Mouse (Mus musculus): Measurements from ENCODE around the gene Tmem270.
"Not testable (repeated sequence)": the region's sequence is repeated elsewhere in the genome, so short reads cannot be mapped to it uniquely, and the experiment has no call there.

The Tmem270 gene

GRCm38 (mm10) chr5:134906633-134907032 lies at the start of gene Tmem270:
Gene Tmem270 (minus strand): TSS chr5:134906733.
- DNase-seq: no peak

GRCm38 (mm10) chr5:134955491-134955890 lies 49.0 kb upstream of the Tmem270 start:
- no peak for DNase-seq

DNA sequence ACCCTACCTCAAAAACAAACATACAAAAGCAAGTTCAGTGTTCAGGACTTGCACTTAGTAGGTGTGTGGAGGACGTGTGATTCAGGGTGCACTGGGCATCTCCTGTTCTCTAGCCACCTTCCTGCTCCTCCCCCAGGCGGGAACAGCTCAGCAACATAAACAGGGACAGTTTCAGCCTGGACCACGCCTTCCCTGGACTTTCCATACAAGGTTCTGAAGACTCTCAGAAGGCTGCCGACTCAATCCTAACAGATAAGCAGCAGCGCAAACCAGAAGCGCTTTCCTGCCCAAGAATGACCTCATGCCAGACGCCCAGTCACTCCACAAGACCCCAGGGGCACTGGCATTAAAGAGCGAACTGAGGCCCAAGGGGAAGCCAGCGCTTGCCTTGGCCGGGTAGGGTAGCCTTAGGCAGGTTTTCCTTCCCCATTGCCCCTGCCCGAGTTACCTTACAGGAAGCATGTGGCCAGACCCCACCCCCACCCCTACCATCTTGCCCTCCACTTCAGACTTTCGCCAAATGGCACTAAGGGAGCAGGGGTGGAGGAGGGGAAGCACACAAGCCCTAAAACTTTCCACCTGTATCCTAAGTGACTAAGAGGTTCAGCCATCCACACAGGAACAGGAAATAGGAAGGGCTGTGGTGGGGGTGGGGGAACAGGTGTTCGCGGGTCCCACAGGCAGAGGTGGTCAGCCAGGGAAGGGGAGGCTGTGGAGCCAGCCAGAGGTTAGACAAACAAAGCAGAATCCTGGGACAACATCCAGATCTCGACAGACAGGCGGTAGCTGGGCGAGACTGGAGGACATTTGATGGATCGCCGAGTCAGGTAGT lies 44.7 kb upstream of the Tmem270 start:
- no peak for DNase-seq

DNA sequence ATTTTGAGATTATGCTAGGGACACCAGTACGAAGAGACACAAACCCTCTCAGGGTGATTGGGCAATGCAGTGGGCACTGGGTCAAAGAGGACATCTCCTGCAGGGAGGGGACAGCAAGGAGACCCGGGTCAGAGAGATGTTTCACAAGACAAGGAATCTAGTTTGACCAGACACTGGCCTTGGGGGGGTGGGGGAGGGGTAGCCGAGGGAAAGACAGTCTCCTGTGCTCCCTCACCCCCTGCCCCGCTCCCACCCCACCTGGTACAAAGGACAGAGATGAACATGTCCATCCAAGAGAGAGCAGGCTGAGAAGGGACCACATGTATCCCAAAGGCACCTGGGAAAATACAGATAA lies 41.5 kb upstream of the Tmem270 start:
- no peak for DNase-seq

GRCm38 (mm10) chr5:134947420-134948084 lies 41.0 kb upstream of the Tmem270 start:
- DNase-seq: no peak

DNA sequence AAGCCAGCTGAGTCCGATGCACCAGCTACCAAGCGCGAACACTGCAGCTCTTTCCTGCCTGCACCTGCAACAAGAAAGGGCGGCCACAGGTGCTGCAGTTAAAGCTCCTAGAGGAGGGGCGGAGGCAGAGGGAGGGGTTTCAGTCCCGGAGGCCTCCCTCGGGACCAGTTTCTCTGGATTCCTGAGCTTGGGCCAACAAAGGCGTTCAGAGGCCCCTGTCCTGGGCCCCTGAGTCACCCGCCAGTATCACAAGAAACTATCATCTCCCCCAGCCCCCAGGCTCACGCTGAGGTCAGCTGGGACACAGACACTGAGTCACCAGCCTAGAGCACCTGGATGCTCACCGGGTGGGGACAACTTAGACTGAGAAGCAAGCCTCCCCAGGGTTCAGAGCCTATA lies 40.3 kb upstream of the Tmem270 start, which contains the start of gene Cldn4:
Gene Cldn4, minus strand, starts transcription at position 78 of the 399 bp plus-strand sequence.
- no peak for DNase-seq

DNA sequence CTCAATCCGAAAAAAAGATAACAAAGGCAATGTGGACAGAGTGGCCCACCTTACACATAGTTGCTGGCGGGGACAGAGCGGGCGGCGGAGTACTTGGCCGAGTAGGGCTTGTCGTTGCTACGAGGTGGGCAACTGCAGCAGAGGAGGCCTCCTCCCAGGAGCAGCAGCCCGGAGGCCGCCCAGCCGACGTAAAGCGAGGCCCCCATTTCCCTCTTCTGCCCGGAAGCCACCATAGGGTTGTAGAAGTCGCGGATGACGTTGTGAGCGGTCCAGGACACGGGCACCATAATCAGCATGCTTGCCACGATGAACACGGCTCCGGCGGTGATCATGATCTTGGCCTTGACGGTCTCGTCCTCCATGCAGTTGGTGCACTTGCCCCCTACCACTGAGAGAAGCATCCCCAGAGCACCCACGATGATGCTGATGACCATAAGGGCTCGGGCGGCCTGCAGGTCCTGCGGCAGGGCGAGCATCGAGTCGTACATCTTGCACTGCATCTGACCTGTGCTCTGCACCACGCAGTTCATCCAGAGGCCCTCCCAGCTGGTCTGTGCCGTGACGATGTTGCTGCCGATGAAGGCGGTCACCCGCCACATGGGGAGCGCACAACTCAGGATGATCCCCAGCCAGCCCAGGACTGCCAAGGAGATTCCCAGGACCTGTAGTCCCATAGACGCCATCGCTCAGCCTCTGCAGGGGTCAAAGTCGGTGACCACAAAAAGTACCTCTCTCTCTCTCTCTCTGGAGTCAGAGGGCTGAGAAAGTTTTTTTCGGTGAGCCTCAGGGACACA lies 39.7 kb upstream of the Tmem270 start:
- DNase-seq: no peak

GRCm38 (mm10) chr5:134945266-134945959 lies 38.9 kb upstream of the Tmem270 start:
- no peak for DNase-seq

GRCm38 (mm10) chr5:134944179-134944578 lies 37.6 kb upstream of the Tmem270 start:
- no peak for DNase-seq

GRCm38 (mm10) chr5:134942740-134943139 lies 36.2 kb upstream of the Tmem270 start:
- no peak for DNase-seq

- DNase-seq: no peak
Observed at GRCm38 (mm10) chr5:134941472-134942209, 35.1 kb upstream of the Tmem270 start.

DNA sequence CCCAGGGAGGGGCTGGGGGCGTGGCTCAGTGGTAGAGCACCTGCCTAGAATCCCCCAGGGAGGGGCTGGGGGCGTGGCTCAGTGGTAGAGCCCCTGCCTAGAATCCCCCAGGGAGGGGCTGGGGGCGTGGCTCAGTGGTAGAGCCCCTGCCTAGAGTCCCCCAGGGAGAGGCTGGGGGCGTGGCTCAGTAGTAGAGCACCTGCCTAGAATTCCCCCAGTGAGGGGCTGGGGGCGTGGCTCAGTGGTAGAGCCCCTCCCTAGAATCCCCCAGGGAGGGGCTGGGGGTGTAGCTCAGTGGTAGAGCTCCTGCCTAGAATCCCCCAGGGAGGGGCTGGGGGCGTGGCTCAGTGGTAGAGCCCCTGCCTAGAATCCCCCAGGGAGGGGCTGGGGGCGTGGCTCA lies 33.0 kb upstream of the Tmem270 start:
- DNase-seq: not testable (repeated sequence)

DNA sequence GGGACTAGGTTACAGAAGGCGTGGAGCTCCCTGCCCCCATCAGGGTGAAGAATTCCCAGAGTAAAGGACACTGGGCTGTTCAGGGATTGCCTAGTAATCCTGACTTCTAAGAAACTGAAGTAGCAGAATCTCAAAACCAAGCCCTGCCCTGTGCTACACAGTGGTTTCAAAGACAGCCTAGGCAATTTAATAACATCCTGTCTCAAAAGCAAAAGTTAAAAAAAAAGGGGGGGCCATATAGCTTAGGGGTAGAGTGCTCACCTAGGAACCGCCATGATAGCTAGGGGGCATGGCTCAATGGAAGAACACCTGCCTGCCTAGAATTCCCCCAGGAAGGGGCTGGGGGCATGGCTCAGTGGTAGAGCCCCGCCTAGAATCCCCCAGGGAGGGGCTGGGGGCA lies 32.5 kb upstream of the Tmem270 start:
- no peak for DNase-seq

DNA sequence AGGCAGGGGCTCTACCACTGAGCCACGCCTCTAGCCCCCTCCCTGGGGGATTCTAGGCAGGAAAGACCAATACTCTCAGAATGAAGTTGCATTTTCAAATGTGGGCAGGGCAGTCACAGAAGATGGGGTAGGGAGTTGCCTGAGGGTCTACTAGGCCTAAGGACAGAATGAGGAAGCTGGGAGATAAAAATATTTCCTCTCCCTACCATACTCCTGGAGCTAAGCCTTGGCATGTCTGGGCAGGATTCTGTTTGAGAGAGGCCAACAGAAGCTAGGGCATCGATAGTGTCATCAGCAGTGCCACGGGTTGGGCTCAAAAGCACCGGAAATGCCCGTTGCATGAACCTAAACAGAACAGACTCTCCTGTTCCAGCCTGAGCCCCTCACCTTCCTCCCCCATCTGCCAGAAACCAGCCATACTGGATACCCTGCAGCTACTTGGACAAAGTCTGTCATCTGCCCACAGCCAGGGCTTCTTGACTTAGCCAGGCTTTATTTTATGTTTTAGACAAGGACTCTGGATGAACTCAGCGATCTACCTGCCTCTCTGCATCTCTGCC lies 30.2 kb upstream of the Tmem270 start:
- DNase-seq: no peak

DNA sequence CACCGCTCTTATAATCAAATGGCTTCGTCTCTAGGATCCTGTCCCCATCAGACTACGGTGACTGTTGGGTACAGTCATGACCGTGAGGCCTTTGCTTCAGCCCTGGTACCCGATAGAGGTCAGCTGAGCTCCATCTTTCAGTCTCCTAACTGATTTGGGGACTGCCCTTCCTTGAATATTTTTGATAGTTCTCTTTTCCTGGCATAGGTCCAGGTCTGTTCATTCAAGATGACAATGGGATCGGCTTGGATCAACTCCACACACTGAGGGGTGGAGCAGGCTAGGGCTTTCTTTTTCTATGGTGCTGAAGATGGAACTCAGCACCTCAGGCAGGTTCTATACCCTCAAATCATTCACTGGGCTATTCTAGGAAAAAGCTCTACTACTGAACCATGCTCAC lies 29.5 kb upstream of the Tmem270 start:
- DNase-seq: no peak

GRCm38 (mm10) chr5:134934666-134935065 lies 28.1 kb upstream of the Tmem270 start:
- no peak for DNase-seq

DNA sequence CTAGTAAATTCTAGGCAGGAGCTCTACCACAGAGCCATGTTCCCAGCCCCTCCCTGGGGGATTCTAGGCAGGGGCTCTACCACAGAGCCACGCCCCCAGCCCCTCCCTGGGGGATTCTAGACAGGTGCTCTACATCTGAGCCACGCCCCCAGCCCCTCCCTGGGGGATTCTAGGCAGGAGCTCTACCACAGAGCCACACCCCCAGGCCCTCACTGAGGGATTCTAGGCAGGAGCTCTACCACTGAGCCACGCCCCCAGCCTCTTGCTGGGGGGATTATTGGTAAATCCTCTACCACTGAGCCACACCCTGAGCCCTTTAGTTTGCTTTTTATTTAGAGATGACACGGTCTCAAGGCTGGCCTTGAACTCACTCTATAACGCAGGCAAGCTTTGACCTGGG lies 27.2 kb upstream of the Tmem270 start:
- not testable (repeated sequence) for DNase-seq

DNA sequence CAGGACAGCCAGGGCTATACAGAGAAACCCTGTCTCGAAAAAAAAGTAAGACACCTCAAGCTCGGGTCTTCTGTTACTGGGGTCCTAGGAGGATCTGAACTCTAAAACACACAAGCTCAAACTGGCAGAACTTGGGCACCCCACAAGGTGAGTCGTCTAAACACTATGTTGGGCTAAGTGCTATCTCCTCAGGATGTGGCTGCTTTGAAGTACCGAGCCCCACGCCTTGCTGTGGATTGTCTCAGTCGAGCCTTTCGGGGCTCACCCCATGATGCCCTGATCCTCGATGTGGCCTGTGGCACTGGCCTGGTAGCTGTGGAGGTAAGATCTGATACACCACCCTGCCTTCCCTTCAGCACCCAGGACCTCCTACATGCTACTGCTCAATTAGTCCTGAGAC lies 26.7 kb upstream of the Tmem270 start:
- DNase-seq: no peak

GRCm38 (mm10) chr5:134932903-134933276 lies 26.4 kb upstream of the Tmem270 start:
- peak; percentile 38 for DNase-seq

DNA sequence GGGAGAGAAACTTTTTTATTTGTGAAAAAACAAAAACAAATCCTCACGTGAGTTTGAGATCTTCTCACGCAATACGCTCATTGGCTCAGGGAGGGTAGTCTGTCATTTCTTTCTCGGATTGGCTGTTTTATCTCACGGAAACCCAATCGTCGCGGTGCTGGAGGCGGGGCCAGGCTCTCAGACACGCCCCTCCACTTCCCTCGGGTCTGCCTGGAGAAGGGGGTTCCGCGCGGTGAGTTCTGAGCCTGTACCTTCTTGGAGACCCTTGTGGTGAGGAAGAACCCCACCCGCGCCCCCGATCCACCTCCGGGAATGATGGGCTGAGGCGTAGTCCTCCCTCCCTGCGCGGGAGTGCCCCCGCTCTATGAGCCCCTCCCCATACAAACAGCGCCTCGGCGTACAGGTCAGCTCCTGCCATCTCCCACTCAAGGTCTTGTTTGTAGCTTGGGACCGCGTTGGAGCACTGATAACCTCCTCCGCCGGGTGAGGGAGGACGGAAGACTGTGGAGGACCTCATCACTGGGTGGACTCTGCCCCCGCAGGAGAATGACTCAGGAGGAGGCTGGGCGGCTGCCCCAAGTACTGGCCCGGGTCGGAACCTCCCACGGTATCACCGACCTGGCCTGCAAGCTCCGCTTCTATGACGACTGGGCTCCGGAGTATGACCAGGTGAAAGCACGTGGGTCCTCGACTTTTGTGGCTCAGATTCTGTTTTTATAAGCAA lies 25.8 kb upstream of the Tmem270 start, which contains the start of gene Mettl27:
Gene Mettl27, plus strand, starts transcription at position 190 of the 724 bp plus-strand sequence.
- DNase-seq: peak; percentile 64

- DNase-seq: no peak
Observed at GRCm38 (mm10) chr5:134929988-134930387, 23.5 kb upstream of the Tmem270 start.

Data from cerebellum, adult 8-10 months (tissue).